In the genomic region with DNA sequence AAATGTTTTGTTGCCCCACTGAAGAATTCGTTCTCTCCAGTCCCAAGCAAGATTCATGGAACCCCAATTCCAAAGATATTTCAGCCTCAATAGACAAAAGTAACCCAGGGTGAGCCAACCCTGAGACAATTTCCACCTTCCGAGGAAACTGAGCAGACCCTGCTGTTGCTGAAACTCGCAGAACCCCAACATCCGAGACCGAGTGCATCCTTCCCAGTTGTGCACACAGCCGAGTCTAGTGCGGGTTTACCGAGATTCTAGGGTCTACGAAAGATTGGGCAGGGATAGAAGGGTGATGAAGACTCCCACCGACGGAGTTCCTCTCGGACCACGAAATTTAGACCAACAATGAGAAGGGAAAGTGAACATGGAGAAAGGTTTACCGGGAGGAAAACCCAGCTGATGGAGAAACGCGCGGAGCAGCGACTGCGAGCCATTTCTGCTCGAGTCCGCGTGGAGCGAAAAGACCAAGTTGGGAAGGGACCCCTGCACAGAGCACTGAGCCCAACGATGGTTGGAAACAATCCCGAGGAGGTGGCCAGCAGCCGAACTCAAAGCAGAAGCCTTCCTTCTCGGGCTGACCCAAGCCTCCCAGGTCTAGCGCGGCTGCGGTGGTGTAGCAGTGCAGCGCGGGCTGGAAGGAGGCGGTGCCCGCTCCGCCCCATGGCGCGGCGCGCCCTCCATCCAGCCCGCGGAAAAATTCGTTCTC, we compare ENCODE assay signal across 8 mouse cellular contexts. TPM values are rescaled to one million over a fixed set of nuclear protein-coding genes. Genes with fewer than 3 reads are reported as not detected.
DNase-seq lines count a peak whose midpoint lies in the region; ATAC-seq and TF ChIP-seq lines count a peak whose summit lies in the region.
"Had no signal": no experiment of that assay in that cellular context is flagged by ENCODE, and none has a peak within 500 bp of the region (broad histone marks: within the 10 kb centered on the region; RNA-seq: fewer than 3 reads in every experiment).

No protein-coding gene starts in this region.

- peak overlapping the region; percentile 27 for H3K4me3 ChIP-seq in lung, embryonic 14.5 days (ENCODE audit: low read depth, low read length)
- H3K4me3 ChIP-seq in embryonic facial prominence, embryonic 10.5 days, result peak overlapping the region; percentile 75
- H3K4me3 ChIP-seq in intestine, embryonic 16.5 days (ENCODE audit: low read length), result peak overlapping the region; percentile 21; the same call in 1 of the 2 replicates
- peak overlapping the region; percentile 29 for H3K4me3 ChIP-seq in neural tube, embryonic 11.5 days (ENCODE audit: low read depth, low read length)
- H3K4me3 ChIP-seq: hindbrain, embryonic 15.5 days had no signal

- ATAC-seq in lung, embryonic 14.5 days (ENCODE audit: insufficient read depth), result 0 out of 2 replicates have a peak, but pooled peaks have one; percentile 40
- peak; percentile 31; the same call in 1 of the 2 replicates for ATAC-seq in intestine, embryonic 16.5 days
- peak; percentile 40; the same call in 1 of the 2 replicates for ATAC-seq in neural tube, embryonic 11.5 days (ENCODE audit: insufficient read depth, low FRiP score, low TSS enrichment)

- TF ChIP-seq CTCF in lung, embryonic 14.5 days (IDR thresholded peaks at IDR 0.05; ENCODE audit: low read depth), result no peak

- H3K36me3 ChIP-seq in lung, embryonic 14.5 days (ENCODE audit: insufficient read depth), result no peaks in the 10 kb centered on the region
- no peaks in the 10 kb centered on the region for H3K36me3 ChIP-seq in embryonic facial prominence, embryonic 10.5 days (replicated peaks)
- no peaks in the 10 kb centered on the region for H3K36me3 ChIP-seq in intestine, embryonic 16.5 days (ENCODE audit: control insufficient read depth, insufficient read depth, low read length)
- no peaks in the 10 kb centered on the region for H3K36me3 ChIP-seq in neural tube, embryonic 11.5 days (ENCODE audit: control insufficient read depth, insufficient read depth, low read length)
- H3K36me3 ChIP-seq: hindbrain, embryonic 15.5 days had no signal

- no peak overlapping the region for H3K9ac ChIP-seq in lung, embryonic 14.5 days
- no peak overlapping the region for H3K9ac ChIP-seq in intestine, embryonic 16.5 days (ENCODE audit: low read depth, low read length)
- no peak overlapping the region for H3K9ac ChIP-seq in neural tube, embryonic 11.5 days (ENCODE audit: low read length)
- H3K9ac ChIP-seq: hindbrain, embryonic 15.5 days had no signal

- peaks cover 89% of the 10 kb centered on the region for H3K27me3 ChIP-seq in lung, embryonic 14.5 days (ENCODE audit: insufficient read depth, low read length)
- peaks cover 100% of the 10 kb centered on the region for H3K27me3 ChIP-seq in embryonic facial prominence, embryonic 10.5 days (replicated peaks; ENCODE audit: low read depth, poor library complexity, severe bottlenecking)
- H3K27me3 ChIP-seq in intestine, embryonic 16.5 days (replicated peaks; ENCODE audit: control insufficient read depth, insufficient read depth, low read length), result peaks cover 79% of the 10 kb centered on the region
- peaks cover 87% of the 10 kb centered on the region for H3K27me3 ChIP-seq in neural tube, embryonic 11.5 days (ENCODE audit: control insufficient read depth, insufficient read depth, low read length)

- DNase-seq in lung, embryonic 14.5 days, result peak; percentile 48
- DNase-seq in lung, postnatal 14 days, result no peak
- peak; percentile 70 for DNase-seq in embryonic facial prominence, embryonic 10.5 days (ENCODE audit: low spot score)
- DNase-seq in neural tube, embryonic 11.5 days (ENCODE audit: low spot score), result peak; percentile 57
- no peak for DNase-seq in cerebellum, postnatal 4 days (ENCODE audit: low spot score in 2 of 2)
- DNase-seq in right cerebral cortex, postnatal 10 days (ENCODE audit: low spot score in 2 of 2), result no peak

- H3K4me2 ChIP-seq in lung, embryonic 14.5 days, result peak overlapping the region; percentile 53
- H3K4me2 ChIP-seq in intestine, embryonic 16.5 days (ENCODE audit: low read depth, low read length), result peak overlapping the region; percentile 25
- peak overlapping the region; percentile 40 for H3K4me2 ChIP-seq in neural tube, embryonic 11.5 days (ENCODE audit: low read depth)
- H3K4me2 ChIP-seq: hindbrain, embryonic 15.5 days had no signal

- 0 out of 2 replicates have a peak, but pooled peaks cover 3% of the 10 kb centered on the region for H3K4me1 ChIP-seq in lung, embryonic 14.5 days (ENCODE audit: insufficient read depth)
- H3K4me1 ChIP-seq in embryonic facial prominence, embryonic 10.5 days, result peaks cover 60% of the 10 kb centered on the region
- 0 out of 2 replicates have a peak, but pooled peaks cover 4% of the 10 kb centered on the region for H3K4me1 ChIP-seq in intestine, embryonic 16.5 days (ENCODE audit: control insufficient read depth, insufficient read depth, low read length)
- H3K4me1 ChIP-seq in neural tube, embryonic 11.5 days (ENCODE audit: control insufficient read depth, insufficient read depth, low read length), result peaks cover 7% of the 10 kb centered on the region; the same call in 1 of the 2 replicates
- H3K4me1 ChIP-seq: hindbrain, embryonic 15.5 days had no signal

- under 1% methylated on average over 42 of the region's 42 CpGs for WGBS in lung, embryonic 14.5 days
- WGBS in embryonic facial prominence, embryonic 10.5 days, result under 1% methylated on average over 42 of the region's 42 CpGs
- WGBS in intestine, embryonic 16.5 days, result under 1% methylated on average over 42 of the region's 42 CpGs
- under 1% methylated on average over 42 of the region's 42 CpGs for WGBS in neural tube, embryonic 11.5 days

- no peak overlapping the region for H3K27ac ChIP-seq in lung, embryonic 14.5 days (ENCODE audit: low read depth)
- peak overlapping the region; percentile 76 for H3K27ac ChIP-seq in embryonic facial prominence, embryonic 10.5 days (replicated peaks)
- no peak overlapping the region for H3K27ac ChIP-seq in intestine, embryonic 16.5 days (ENCODE audit: low read length)
- H3K27ac ChIP-seq in neural tube, embryonic 11.5 days (ENCODE audit: low read depth, low read length), result no peak overlapping the region
- H3K27ac ChIP-seq: hindbrain, embryonic 15.5 days had no signal

- H3K9me3 ChIP-seq in lung, embryonic 14.5 days (ENCODE audit: low read depth, low read length), result no peaks in the 10 kb centered on the region
- H3K9me3 ChIP-seq in embryonic facial prominence, embryonic 10.5 days, result no peaks in the 10 kb centered on the region
- no peaks in the 10 kb centered on the region for H3K9me3 ChIP-seq in intestine, embryonic 16.5 days (ENCODE audit: control insufficient read depth, low read length)
- no peaks in the 10 kb centered on the region for H3K9me3 ChIP-seq in neural tube, embryonic 11.5 days (ENCODE audit: control insufficient read depth, low read length)
- H3K9me3 ChIP-seq: hindbrain, embryonic 15.5 days had no signal

RNA-seq across cellular contexts. Expression of a gene that starts 6.9 kb away (rescaled TPM):
- 0.16 and 0.32 TPM in 2 replicates for polyA plus RNA-seq in lung, embryonic 14.5 days (2014; fragmentation: Nextera tagmentation; extraction: Ambion mirVana)
- polyA plus RNA-seq in embryonic facial prominence, embryonic 10.5 days (2016; fragmentation: Nextera tagmentation; extraction: Ambion mirVana), result 4.6 and 4.8 TPM in 2 replicates
- polyA plus RNA-seq in intestine, embryonic 16.5 days (2015; fragmentation: Nextera tagmentation; extraction: Ambion mirVana), result 0.11 and 0.21 TPM in 2 replicates
- 0.53 and 1.2 TPM in 2 replicates for polyA plus RNA-seq in neural tube, embryonic 11.5 days (2014; fragmentation: Nextera tagmentation; extraction: Ambion mirVana)

RNA-seq across cellular contexts. Expression of a gene that starts 24.0 kb away (rescaled TPM):
- polyA plus RNA-seq in lung, embryonic 14.5 days (2014; fragmentation: Nextera tagmentation; extraction: Ambion mirVana), result not detected in 2 replicates
- 1.0 and 1.5 TPM in 2 replicates for polyA plus RNA-seq in embryonic facial prominence, embryonic 10.5 days (2016; fragmentation: Nextera tagmentation; extraction: Ambion mirVana)
- not detected in 2 replicates for polyA plus RNA-seq in intestine, embryonic 16.5 days (2015; fragmentation: Nextera tagmentation; extraction: Ambion mirVana)
- polyA plus RNA-seq in neural tube, embryonic 11.5 days (2014; fragmentation: Nextera tagmentation; extraction: Ambion mirVana), result not detected in 2 replicates
- polyA plus RNA-seq: hindbrain, embryonic 15.5 days had no signal

Comparison
In these comparisons a context has a peak if more than half of its experiments do, and no peak if none do; other contexts are left out.
1. DNase-seq: peak in lung, embryonic 14.5 days (single experiment), embryonic facial prominence, embryonic 10.5 days (single experiment) and neural tube, embryonic 11.5 days (single experiment); none in lung, postnatal 14 days (single experiment), cerebellum, postnatal 4 days (0 of 2) and right cerebral cortex, postnatal 10 days (0 of 2).
2. H3K4me3 ChIP-seq: peak in every context shown above with its lines; median percentile 75 in embryonic facial prominence, embryonic 10.5 days; 29 in neural tube, embryonic 11.5 days; 27 in lung, embryonic 14.5 days; 21 in intestine, embryonic 16.5 days.
3. Peak in every context shown above with its lines, with median percentiles within 50 percentile points of each other: ATAC-seq and H3K4me2 ChIP-seq.